Mouse (Mus musculus) heart, adult 9 months (tissue): ENCODE measurements at regions not wholly inside any gene's neighbourhood (a gene's known extent, or its start where the extent isn't known, plus 50 kb on each side); places are given as distances from the start of the nearest gene placed in this dataset.
A peak's percentile ranks its signal among the peaks of the same experiment; 100 is the strongest.

Source experiments
- DNase-seq, 2 experiments: peaks; one replicate each; pipeline ENCODE4 v3.0.0; 2022; ENCODE audit warnings: low spot score in 2 of 2

DNA sequence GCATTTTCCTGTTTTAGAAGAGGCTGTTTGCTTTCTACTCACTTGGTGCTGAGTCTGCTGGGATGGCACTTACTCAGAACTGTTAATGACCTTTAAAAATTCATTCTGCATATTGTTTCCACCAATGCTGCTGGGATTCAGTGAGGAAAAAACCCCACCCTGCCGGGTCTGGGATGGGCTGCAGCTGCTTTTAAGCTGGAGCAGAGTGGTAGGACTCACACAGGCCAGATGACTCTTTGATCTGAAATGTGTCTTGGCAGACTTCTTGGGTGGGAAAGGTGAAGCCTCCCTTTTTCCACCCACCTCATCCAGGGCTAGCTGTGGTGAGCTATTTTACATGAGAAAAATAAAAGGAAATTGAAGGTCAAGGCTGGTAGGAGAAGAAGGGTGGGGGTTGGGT, 56.4 kb upstream of the Ddhd1 start:
- DNase-seq: peak in 1 of 2 experiments; percentile 31

DNA sequence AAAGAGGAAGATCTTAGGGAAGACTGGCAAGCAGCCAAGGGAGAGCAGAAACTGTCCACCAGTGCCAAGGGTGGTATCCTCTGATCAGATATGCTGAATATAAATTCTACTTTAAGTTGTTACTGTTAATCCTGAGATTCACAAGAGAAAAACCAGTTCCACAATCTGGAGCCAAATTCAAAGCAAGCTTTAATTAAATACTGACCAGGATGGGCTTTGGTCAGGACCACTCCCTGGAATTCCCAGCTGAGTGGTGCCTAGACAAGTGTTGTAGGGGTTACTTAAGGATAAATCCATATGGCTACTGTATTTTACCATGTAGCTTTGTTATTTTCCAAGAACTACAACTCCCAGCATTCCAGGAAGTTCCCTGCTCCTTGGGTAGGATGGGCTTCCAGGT, 56.8 kb upstream of the Ddhd1 start:
- no peak for DNase-seq

DNA sequence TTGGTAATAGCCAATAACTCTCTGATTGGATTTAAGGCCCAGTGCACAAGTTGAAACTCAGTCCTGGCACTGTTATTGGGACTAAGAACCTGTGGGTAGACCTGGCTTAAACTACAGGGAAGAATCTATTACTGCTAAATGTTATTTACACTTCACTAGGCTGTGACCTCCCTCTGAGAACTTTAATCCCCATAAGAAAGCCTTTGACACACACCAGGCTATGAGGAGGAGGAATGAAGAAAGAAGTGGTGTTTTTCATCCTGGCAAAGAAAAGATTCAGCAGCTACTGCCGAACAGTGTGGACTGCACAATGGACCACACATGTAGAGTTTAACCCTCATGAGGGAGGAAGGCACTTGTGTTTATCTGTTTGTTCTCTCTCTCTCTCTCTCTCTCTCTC, 58.2 kb upstream of the Ddhd1 start:
- DNase-seq: no peak

DNA sequence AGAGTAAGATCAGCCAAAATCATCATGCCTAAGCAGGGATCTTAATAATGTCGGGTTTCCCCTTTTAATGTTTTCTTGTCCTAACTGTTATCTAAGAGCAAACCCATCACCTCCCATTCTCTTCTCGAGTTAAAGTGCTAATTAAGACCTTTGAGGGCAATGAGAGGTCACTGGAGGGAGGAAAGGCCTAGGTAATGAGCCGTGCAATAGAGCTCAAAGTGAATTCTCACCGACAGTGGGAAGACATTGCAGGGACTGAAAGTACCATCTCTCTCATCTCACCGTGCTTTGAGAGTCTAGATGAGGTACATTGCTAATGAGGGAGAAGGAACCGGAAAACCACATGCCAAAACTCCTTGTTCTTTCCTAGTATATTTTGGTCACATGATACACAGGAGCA, 64.9 kb upstream of the Ddhd1 start:
- no peak for DNase-seq

DNA sequence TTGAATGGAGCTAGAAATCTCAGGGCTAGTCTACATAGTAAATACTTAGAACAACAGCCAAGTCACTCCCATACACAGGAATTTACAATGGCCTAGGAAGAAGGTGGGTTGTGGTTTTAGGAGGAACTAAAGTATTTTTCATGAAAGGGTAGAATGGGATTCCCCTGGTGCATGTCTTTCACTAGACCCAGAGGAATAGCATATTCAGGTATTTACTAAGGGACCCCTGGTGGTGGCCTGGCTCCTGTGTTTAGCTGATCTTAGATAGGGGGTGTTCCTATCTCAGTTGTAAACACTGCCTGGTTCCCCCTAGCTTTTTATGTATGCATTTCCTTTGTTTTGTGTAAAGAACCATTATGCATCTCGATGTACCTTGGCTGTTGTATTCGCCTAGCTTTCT, 66.4 kb upstream of the Ddhd1 start:
- no peak for DNase-seq

DNA sequence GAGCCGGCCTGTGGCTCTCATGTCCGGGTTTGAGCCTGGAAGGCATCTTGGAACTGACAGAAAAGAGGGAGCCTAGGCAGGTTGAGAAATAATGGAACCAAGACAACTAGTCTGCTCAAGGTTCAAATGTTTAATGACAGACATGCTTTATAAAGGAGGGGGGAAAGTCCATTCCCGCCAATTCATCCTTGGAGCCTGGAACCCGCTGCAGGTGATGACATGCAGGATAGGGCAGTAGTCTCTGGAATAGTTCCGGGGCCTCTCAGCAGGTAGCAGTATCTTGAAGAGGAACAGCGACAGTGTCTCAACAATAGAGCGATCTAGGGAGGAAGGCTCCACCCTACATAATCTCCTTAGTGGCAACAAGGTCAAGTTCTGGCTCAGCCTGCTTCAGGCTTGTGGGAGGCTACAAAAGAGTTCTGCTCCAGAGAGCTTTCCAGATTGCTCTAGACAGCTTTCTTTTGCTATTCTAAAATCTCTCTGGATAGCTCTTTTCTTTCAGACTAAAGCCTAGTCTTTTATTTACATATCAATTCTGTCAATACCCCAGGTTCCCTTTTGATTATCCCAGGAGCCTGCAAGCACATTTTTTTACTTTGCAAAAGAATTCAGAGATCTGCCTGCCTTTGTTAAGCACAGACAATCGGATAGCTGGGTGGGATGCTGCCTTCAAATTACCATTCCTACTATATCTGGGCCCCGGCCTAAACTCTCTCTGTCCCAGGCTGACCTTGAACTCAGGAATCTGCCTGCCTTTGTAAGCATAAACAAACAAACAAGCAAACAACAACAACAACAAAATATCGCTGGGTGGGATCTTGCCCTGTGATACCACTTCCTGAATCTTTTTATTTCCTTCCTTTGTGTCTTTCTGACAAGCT, 76.8 kb upstream of the Ddhd1 start:
- no peak for DNase-seq

DNA sequence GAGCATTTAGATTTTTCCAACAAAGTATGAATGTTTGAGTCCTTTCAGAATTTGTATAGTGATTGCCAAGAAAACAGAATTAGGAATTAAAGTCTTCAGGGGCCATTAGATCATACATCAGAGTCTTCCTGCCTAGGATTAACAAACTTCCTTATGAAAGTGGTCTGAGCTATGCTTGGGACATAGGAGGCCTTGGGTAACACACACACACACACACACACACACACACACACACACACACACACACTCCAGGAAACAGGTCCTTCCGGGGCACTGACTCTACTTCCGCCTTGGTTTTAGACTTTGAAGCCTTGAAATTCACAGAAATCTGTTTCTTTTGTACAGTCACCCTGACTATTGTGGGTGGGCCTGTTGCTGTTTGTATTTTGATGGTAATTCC, 80.0 kb upstream of the Ddhd1 start:
- no peak for DNase-seq

DNA sequence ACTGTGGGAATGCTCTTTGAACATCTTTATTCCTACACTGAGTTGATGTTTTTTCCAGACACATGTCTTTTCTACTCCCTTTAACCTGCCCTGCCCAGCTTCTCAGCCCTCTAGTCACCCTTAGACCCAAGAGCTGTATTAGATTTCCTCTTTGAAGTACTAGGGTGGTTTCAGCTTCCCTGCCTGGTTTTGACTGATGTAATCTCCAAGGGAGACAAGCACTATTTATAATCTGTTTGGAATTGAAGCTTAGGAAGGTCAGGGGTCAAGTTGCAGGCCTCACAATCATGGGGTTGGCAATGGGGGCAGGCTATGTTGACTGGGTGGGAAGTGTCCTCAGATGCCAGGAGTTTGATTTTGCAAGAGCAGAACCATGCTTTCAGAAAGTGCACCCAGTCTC, 81.7 kb upstream of the Ddhd1 start:
- DNase-seq: peak; percentile 7 to 25

DNA sequence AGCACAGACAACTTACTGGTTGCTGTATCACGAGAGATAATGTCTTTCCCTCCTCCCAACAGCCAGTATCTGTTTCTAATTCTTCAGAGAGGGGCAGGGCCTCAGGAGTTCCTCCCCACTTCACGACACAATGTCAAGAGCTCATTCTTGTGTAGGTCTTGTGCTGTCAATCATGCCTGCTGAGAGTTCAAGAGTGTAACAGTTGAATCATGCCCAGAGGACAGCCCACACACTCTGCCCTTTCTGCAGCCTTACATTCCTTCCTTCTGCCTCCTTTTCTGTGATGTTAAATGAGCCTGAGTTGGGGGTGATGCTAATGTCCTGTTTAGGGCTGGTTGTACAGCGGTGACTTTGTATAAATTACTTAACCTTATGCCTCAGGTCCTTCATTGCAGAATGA, 82.7 kb upstream of the Ddhd1 start:
- DNase-seq: no peak

DNA sequence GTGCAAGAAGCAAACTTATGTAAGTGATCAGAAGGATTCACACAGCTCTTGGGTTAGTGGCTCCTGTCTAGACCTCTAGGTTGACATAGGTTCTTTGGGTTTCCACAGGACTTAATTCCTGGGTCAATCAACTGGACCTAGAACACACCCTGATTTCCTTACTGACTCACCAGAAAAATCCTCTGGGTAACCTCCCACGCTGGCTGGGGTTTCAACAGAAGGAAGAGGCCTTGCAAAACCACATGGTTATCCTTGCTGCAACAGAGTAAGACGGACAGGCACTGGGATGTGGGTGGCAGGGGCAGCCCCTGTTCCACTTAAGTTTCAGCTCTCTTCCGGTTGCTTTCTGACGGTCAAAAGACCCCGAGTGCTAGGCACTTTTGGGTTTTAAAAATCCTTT, 88.2 kb upstream of the Ddhd1 start:
- DNase-seq: no peak

DNA sequence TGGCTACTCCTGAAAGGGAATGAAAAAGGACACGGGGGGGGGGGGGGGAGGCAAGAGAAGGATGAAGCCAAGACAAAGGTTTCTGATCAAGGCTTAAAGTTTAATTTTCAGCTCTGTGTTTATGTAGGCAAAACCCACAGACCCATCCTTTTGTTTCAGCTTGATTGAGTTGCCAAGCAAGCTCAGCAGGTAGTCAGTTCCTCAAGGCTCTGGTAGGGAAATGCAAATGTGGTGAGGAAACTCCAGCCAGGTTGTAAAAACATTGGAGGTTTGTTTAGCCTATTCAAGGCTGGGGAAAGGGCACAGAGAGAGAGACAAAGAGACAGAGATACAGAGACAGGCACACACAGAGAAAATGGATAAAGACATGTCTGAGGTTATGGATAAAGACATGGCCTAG, 99.4 kb upstream of the Ddhd1 start:
- DNase-seq: no peak

DNA sequence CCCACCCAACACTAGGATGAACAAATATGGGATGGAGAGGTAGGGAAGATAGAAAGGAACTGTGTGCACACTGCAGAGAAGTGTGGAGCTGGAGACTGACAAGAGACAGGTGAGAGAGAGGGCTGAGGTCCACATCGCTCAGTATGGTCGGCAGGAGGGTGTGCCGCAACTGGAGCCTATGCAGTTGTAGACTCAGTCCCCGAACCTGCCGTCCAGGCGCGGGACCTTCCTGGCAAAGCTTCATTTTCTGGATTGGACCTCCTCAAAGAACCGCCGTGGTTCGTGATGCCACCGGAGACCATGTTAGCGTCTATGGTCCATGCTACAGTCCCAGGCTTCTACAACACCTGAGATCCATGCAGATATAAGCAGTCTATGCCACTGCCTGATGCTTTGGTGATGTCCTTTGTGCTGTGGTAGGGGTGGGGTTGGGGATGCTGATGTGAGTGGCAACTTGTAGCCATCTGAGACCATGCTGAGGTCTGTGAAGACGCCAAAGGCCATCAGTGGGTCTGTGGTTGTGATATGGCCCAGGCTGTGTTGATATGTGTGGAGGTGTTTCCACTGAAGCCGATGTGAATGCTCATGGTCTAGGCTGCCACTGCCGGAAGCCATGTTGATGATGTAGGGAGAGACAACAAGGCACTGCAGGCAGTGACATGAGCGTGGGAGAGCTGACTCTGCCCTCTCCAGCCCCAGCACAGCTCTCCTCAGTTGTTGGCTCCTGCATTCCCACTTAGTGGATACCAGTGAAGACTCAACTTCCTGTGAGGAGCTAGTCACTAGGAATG, 103.1 kb upstream of the Ddhd1 start:
- no peak for DNase-seq

DNA sequence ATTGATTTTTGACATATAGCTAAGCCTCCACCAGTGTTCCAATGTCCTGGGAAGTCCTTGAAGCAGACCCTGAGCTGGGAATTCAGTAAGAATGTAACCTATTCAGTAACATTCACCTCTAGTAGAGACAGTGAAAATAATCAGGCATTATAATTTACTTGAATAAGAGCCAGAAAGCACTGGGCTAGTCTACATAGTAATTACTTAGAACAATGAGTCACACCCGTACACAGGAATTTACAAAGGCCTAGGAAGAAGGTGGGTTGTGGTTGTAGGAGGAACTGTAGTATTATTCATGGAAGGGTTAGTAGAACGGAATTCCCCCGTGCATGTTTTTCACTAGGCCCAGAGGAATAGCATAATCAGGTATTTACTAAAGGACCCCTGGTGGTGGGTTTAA, 106.3 kb upstream of the Ddhd1 start:
- no peak for DNase-seq

DNA sequence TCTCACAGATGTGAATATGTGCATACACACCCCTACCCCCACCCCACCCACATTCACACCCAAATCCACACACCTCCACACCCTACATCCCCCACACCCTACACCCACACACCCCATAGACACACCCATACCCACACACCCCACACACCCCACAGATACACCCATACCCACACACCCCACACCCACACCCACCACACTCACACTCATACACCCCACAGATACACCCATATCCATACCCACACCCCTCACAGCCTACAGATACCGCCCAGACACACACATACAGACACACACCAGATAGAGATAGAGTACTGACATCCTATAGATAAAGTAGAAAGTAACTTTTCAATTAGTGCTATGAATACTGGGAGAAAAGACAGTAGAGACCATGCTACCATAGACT, 108.6 kb upstream of the Ddhd1 start:
- DNase-seq: no peak

DNA sequence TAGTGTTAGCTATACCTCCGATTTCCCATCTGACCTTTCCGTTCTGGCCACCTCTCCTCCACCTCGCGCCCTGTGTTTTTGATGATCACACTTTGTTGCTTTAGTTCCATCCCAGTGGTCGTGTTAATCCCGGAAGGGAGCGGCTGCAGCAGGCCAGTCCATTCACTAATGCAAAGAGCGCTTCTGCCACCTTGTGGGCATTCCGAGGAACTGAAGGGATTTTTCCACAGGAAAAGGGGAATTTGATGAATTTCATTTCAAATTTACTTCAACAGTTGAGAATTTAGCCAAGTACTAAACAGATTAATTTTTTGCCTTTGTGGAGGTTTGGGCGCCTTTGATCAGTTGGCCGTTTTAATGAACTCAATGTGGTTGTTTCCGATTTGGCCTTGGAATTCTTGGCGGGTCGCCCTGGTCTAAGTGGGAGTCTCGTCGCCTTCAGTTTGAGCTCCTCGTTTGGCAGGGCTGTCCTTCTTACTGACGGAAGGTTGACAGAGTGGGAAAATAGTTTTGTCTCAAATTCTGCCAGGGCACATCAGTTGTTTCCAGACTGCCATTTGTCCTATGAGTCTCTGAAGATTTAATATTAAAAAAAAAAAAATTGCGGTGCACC, 114.8 kb upstream of the Ddhd1 start:
- DNase-seq: peak; percentile 21 to 52

DNA sequence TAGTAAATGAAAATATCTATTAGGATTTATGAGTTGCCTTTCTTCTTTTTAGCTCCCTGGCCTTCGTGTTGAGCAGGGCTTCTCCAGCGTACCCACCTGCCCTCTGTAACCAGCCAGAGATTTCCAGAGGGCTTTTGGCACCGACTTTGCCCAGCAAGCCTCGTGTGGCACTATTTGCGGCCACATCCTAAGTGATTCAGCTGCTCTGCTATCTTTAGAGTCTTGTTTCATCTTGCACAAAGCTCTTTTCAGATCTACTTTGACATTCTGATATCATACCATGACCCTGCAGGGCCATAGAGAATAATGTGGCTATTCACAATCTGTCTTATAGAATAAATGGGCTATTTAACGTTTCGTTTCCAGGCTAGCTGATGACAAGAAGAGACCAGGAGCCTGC, 115.4 kb upstream of the Ddhd1 start:
- no peak for DNase-seq

DNA sequence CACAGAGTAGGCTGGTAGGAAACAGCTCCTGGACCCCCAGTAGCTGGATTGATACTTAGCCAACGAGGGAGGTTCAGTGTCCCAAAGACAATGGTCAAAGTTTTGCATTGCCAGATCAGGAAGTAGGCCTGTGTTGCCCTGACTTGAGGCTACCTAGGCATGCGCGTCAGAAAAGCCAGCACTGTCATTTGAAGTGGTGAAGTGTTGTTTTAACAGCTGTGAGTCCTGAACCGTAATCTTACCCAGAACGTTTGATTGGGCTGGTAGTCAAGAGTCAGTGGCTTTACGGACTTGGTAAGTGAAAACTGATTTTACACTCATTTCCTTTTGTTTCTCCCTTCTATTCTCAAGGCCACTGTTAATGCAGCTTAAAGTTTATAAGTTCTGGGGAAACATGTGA, 123.9 kb upstream of the Ddhd1 start:
- DNase-seq: no peak

DNA sequence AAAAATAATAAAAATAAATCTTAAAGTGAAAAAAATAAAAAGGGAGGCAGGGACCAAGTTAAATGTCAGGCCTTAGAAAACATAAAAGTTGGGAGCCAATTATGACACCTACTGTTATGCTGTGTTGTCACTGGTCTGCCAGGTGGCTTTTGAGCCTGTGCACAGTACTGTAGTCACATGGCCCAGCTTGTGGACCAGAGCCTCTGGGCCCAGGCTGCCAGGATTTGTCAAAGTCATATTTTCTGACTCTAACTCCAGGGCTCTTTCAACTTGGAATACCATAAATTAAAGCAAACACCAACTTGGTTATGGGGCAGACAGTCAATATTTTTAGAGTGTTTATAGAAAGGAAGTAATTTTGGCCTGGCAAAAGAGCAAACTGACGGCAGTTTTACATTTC, 137.0 kb upstream of the Ddhd1 start:
- DNase-seq: peak; percentile 7 to 26

DNA sequence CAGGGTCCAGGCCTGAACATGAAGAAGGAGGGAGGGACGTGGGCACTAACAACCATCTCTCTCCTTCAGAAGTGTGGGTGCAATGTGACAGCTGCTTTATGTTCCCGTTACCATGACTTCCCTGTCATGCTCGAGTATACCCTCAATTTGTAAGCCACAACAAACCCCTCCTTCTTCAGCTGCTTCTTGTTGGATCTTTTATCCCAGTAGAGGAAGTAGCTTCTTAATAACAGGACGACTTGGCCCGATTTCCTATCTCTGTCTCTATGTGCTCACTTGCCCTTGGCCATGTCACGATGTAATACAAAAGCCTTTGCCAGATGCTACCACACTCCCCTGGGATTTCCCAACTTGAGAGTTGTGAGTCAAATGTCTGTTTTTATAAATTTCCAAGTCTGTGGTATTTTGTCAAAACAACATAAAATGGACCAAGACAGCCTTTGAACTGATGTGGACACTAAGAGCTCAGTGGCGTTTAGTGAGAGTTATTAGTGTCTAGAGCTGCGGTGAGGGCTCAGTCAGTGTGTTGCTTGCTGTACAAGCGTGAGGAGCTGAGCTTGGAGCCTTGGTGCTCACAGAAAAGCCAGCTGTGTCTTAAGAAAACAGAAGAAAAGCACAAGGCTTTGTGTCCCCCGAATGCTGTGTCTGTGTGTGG, 138.8 kb upstream of the Ddhd1 start:
- DNase-seq: peak; percentile 65 to 69

DNA sequence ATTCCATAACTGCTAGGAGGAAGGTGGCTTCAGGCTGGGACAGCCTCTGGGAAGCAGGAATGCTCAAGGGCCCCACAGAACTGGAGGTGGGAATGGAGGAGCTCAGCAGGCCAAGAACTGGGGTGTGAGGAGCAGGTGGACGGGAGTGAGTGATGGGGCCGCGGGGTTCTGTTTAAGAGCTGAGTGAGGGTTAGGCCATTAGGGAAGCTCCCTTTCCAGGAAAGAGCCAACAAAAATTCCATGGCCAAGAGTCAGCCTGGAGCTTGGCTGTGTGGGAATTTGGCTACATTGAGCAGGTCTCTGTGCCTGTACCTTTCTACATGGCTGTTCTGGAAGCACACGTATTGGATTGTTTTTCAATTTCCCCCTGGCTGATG, 139.4 kb upstream of the Ddhd1 start:
- DNase-seq: peak; percentile 9 to 24

DNA sequence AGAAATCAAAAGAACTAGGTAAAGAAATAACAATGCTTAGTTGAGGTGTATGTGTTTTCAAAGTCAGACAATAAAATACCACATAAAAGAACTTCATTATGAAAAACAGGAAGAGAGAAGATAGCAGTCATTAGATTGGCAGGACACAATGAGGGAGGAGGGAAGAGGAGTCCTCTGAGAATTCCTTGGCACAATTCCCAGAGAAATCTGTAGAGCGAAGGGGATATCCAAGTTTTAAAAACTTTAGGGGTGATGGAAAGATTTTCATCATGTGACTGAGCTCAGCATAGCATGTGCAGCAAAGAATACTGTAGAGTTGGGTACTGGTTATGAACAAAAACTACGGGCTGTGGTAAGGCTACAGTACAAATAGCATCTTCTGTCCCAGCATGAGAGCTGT, 141.3 kb upstream of the Ddhd1 start:
- peak in 1 of 2 experiments; percentile 5 for DNase-seq

DNA sequence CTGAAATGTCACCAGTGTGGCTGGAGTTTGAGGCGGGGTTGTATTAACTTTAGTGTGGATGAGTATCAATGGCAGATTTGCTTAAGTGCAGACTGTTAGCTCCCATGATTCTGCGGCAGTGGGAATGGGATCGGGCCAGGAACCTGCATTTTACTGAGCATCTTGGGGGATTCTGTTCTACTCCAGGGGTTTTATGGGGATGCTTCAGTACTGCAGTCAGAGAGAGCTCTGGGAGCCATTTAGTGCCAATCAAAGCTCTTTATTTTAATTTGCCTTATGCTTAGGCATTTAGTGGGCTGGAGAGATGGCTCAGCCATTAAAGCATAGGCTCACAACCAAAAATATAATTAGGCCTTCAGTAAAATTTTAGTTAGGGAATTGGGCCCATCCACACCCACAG, 148.0 kb upstream of the Ddhd1 start:
- DNase-seq: no peak
